Mouse (Mus musculus): ENCODE data around the gene Mical2. TPM values are rescaled to one million over a fixed set of nuclear protein-coding genes. Genes with fewer than 3 reads are reported as not detected.

Gene Mical2
- total RNA-seq, 2 experiments from 2014 or later, result 93.4 to 103 TPM

- intact Hi-C loops (cut with DNase I), result no loop called here
- DNase-seq (ENCODE audit: low spot score), result no peak
These were observed 13.4 kb downstream of the Mical2 start for GRCm38 (mm10) chr7:112238768-112239728.

GRCm38 (mm10) chr7:112240748-112241147 is 15.1 kb downstream of the Mical2 start:
- no peak for DNase-seq (ENCODE audit: low spot score)
- intact Hi-C loops (cut with DNase I), result no loop called here

- DNase-seq (ENCODE audit: low spot score), result no peak
- intact Hi-C loops (cut with DNase I), result no loop called here
These were observed 15.7 kb downstream of the Mical2 start for GRCm38 (mm10) chr7:112241211-112241944.

GRCm38 (mm10) chr7:112241945-112242329 is 16.3 kb downstream of the Mical2 start:
- intact Hi-C loops (cut with DNase I), result no loop called here
- DNase-seq (ENCODE audit: low spot score), result no peak

- intact Hi-C loops (cut with DNase I), result no loop called here
- DNase-seq (ENCODE audit: low spot score), result no peak
These were observed 16.9 kb downstream of the Mical2 start for GRCm38 (mm10) chr7:112242587-112242986.

GRCm38 (mm10) chr7:112244071-112244470 is 18.4 kb downstream of the Mical2 start:
- intact Hi-C loops (cut with DNase I), result no loop called here
- DNase-seq (ENCODE audit: low spot score), result no peak

- intact Hi-C loops (cut with DNase I), result no loop called here
- no peak for DNase-seq (ENCODE audit: low spot score)
These were observed 19.0 kb downstream of the Mical2 start for GRCm38 (mm10) chr7:112244683-112245082.

GRCm38 (mm10) chr7:112245839-112246438 is 20.3 kb downstream of the Mical2 start:
- DNase-seq (ENCODE audit: low spot score), result no peak
- intact Hi-C loops (cut with DNase I), result no loop called here

- no peak for DNase-seq (ENCODE audit: low spot score)
- intact Hi-C loops (cut with DNase I), result no loop called here
These were observed 20.8 kb downstream of the Mical2 start for GRCm38 (mm10) chr7:112246442-112246841.

GRCm38 (mm10) chr7:112247890-112248289 is 22.2 kb downstream of the Mical2 start:
- DNase-seq (ENCODE audit: low spot score), result no peak
- intact Hi-C loops (cut with DNase I), result no loop called here

GRCm38 (mm10) chr7:112249476-112249875 is 23.8 kb downstream of the Mical2 start:
- intact Hi-C loops (cut with DNase I), result no loop called here
- DNase-seq (ENCODE audit: low spot score), result no peak

- no peak for DNase-seq (ENCODE audit: low spot score)
- intact Hi-C loops (cut with DNase I), result no loop called here
These were observed 26.4 kb downstream of the Mical2 start for GRCm38 (mm10) chr7:112252065-112252464.

- DNase-seq (ENCODE audit: low spot score), result no peak
- intact Hi-C loops (cut with DNase I), result no loop called here
These were observed 28.6 kb downstream of the Mical2 start for GRCm38 (mm10) chr7:112254233-112254632.

- intact Hi-C loops (cut with DNase I), result no loop called here
- DNase-seq (ENCODE audit: low spot score), result no peak
These were observed 29.7 kb downstream of the Mical2 start for GRCm38 (mm10) chr7:112255248-112255866.

GRCm38 (mm10) chr7:112258338-112258903 is 32.8 kb downstream of the Mical2 start:
- intact Hi-C loops (cut with DNase I), result no loop called here
- DNase-seq (ENCODE audit: low spot score), result no peak

GRCm38 (mm10) chr7:112259286-112259685 is 33.6 kb downstream of the Mical2 start:
- DNase-seq (ENCODE audit: low spot score), result no peak
- intact Hi-C loops (cut with DNase I), result no loop called here

- no peak for DNase-seq (ENCODE audit: low spot score)
- intact Hi-C loops (cut with DNase I), result no loop called here
These were observed 35.5 kb downstream of the Mical2 start for GRCm38 (mm10) chr7:112261121-112261520.

- DNase-seq (ENCODE audit: low spot score), result no peak
- intact Hi-C loops (cut with DNase I), result no loop called here
These were observed 41.6 kb downstream of the Mical2 start for GRCm38 (mm10) chr7:112267266-112267665.

- no peak for DNase-seq (ENCODE audit: low spot score)
- intact Hi-C loops (cut with DNase I), result no loop called here
These were observed 43.2 kb downstream of the Mical2 start for GRCm38 (mm10) chr7:112268761-112269425.

Measured in heart, postnatal 25 days (tissue).